Mouse (Mus musculus) CH12.LX (cell line): Measurements from ENCODE around the gene Glyctk. TPM values are rescaled to one million over a fixed set of nuclear protein-coding genes. Genes with fewer than 3 reads are reported as not detected.

Source experiments
- DNase-seq: peaks from one replicate; pipeline ENCODE4 v3.0.0-alpha.2; 2013; ENCODE audit errors: extremely low read depth
- H3K27ac ChIP-seq: 2 replicates; pipeline ENCODE4 v1.5.1; 2012; ENCODE audit warnings: low read depth, mild to moderate bottlenecking, control low read depth, moderate library complexity; ENCODE audit not compliant: insufficient read depth
- H3K27me3 ChIP-seq: replicated peaks from 2 replicates; pipeline ENCODE3; 2012; ENCODE audit warnings: inconsistent platforms
- H3K36me3 ChIP-seq, 2 experiments: replicated peaks in 1 of 2; 2 replicates each; pipeline versions ENCODE3 to v1.6.1; 2012; ENCODE audit warnings: inconsistent platforms in 1 of 2, low read length in 1 of 2, mild to moderate bottlenecking in 1 of 2, mixed read lengths in 1 of 2, moderate library complexity in 1 of 2; ENCODE audit not compliant: control insufficient read depth in 1 of 2, insufficient read depth in 1 of 2
- H3K4me1 ChIP-seq, 2 experiments: 2 replicates each; pipeline ENCODE4 v1.6.1; 2012; ENCODE audit warnings: inconsistent platforms in 1 of 2, moderate library complexity in 1 of 2; ENCODE audit not compliant: insufficient read depth in 2 of 2, control insufficient read depth in 1 of 2
- H3K4me2 ChIP-seq: 2 replicates; pipeline ENCODE4 v1.6.1; 2012; ENCODE audit warnings: low read depth, mild to moderate bottlenecking, control low read depth; ENCODE audit not compliant: poor library complexity, insufficient read depth, severe bottlenecking
- H3K4me3 ChIP-seq, 3 experiments: fragments of 150-350 bp in 1 of 3; sonication (generic) in 1 of 3; replicated peaks in 1 of 3; 2 replicates each; pipeline versions ENCODE3 to v1.5.1; 2011 to 2012; ENCODE audit warnings: low read depth in 2 of 3, low read length in 2 of 3, mild to moderate bottlenecking in 2 of 3, moderate library complexity in 2 of 3, control low read depth in 1 of 3, improper control_type of control experiment in 1 of 3, inconsistent platforms in 1 of 3, mixed read lengths in 1 of 3; ENCODE audit not compliant: poor library complexity in 1 of 3
- H3K79me2 ChIP-seq: replicated peaks from 2 replicates; pipeline ENCODE4 v1.6.1; 2012; ENCODE audit warnings: mild to moderate bottlenecking, moderate library complexity; ENCODE audit not compliant: control insufficient read depth, poor library complexity, insufficient read depth, severe bottlenecking; ENCODE audit errors: extremely low read depth
- H3K9ac ChIP-seq: 2 replicates; pipeline ENCODE4 v1.6.1; 2012; ENCODE audit warnings: low read depth, mild to moderate bottlenecking, control low read depth, moderate library complexity; ENCODE audit not compliant: insufficient read depth
- H3K9me3 ChIP-seq: replicated peaks from 2 replicates; pipeline ENCODE3; 2012; ENCODE audit warnings: low read length, inconsistent platforms, mixed read lengths
- CHD2 ChIP-seq: IDR thresholded peaks from 2 replicates; pipeline ENCODE4 v1.6.1; 2011; ENCODE audit warnings: low read length, improper control_type of control experiment
- CTCF ChIP-seq, 2 experiments: IDR thresholded peaks in 1 of 2; conservative IDR thresholded peaks in 1 of 2; 2 replicates each; pipeline ENCODE4 v1.5.1; 2011 to 2012; ENCODE audit warnings: low read depth in 2 of 2, low read length in 2 of 2, improper control_type of control experiment in 1 of 2, inconsistent platforms in 1 of 2, mild to moderate bottlenecking in 1 of 2, moderate library complexity in 1 of 2
- EP300 ChIP-seq: IDR thresholded peaks from 2 replicates; pipeline ENCODE4 v1.6.1; 2011; ENCODE audit warnings: low read length, improper control_type of control experiment
- ETS1 ChIP-seq: conservative IDR thresholded peaks from 2 replicates; pipeline ENCODE4 v1.6.1; 2012; ENCODE audit warnings: low read depth, mild to moderate bottlenecking, inconsistent platforms, low read length, improper control_type of control experiment, moderate library complexity
- HCFC1 ChIP-seq: IDR thresholded peaks from 2 replicates; pipeline ENCODE4 v1.6.1; 2012; ENCODE audit warnings: low read depth, mild to moderate bottlenecking, inconsistent platforms, low read length, improper control_type of control experiment
- IRF4 ChIP-seq: IDR thresholded peaks from 2 replicates; pipeline ENCODE4 v1.6.1; 2014; ENCODE audit warnings: low read depth, mild to moderate bottlenecking, inconsistent platforms, low read length, improper control_type of control experiment
- JUN ChIP-seq: IDR thresholded peaks from 2 replicates; pipeline ENCODE4 v1.6.1; 2011; ENCODE audit warnings: low read depth, mild to moderate bottlenecking, low read length, improper control_type of control experiment, moderate library complexity; ENCODE audit not compliant: insufficient read depth
- KAT2A ChIP-seq: IDR thresholded peaks from 2 replicates; pipeline ENCODE4 v1.6.1; 2012; ENCODE audit warnings: low read length, improper control_type of control experiment, inconsistent platforms; ENCODE audit not compliant: insufficient replicate concordance
- MAZ ChIP-seq: IDR thresholded peaks from 2 replicates; pipeline ENCODE4 v1.6.1; 2012; ENCODE audit warnings: low read depth, mild to moderate bottlenecking, inconsistent platforms, low read length, improper control_type of control experiment, moderate library complexity
- MEF2A ChIP-seq: IDR thresholded peaks from 2 replicates; pipeline ENCODE4 v1.6.1; 2014; ENCODE audit warnings: low read depth, mild to moderate bottlenecking, inconsistent platforms, low read length, improper control_type of control experiment, borderline replicate concordance
- MXI1 ChIP-seq: IDR thresholded peaks from 2 replicates; pipeline ENCODE4 v1.6.1; 2011; ENCODE audit warnings: mild to moderate bottlenecking, low read depth, low read length, improper control_type of control experiment
- NELFE ChIP-seq: IDR thresholded peaks from 2 replicates; pipeline ENCODE4 v1.6.1; 2011; ENCODE audit warnings: low read depth, low read length, improper control_type of control experiment
- NRF1 ChIP-seq: IDR thresholded peaks from 2 replicates; pipeline ENCODE4 v1.6.1; 2014; ENCODE audit warnings: low read depth, mild to moderate bottlenecking, inconsistent platforms, low read length, improper control_type of control experiment, moderate library complexity
- PAX5 ChIP-seq: IDR thresholded peaks from 2 replicates; pipeline ENCODE4 v1.6.1; 2012; ENCODE audit warnings: low read length, inconsistent platforms, mixed read lengths
- POLR2A ChIP-seq: IDR thresholded peaks from 2 replicates; pipeline ENCODE4 v1.6.1; 2011; ENCODE audit warnings: low read depth, mild to moderate bottlenecking, improper control_type of control experiment, low read length
- POLR2AphosphoS2 ChIP-seq: IDR thresholded peaks from 2 replicates; pipeline ENCODE4 v1.6.1; 2011; ENCODE audit warnings: low read depth, low read length, improper control_type of control experiment
- RAD21 ChIP-seq: IDR thresholded peaks from 2 replicates; pipeline ENCODE4 v1.6.1; 2011; ENCODE audit warnings: low read depth, mild to moderate bottlenecking, low read length, improper control_type of control experiment, moderate library complexity
- RCOR1 ChIP-seq: conservative IDR thresholded peaks from 2 replicates; pipeline ENCODE4 v1.6.1; 2012; ENCODE audit warnings: low read depth, mild to moderate bottlenecking, inconsistent platforms, low read length, improper control_type of control experiment
- TBP ChIP-seq: conservative IDR thresholded peaks from 2 replicates; pipeline ENCODE4 v1.6.1; 2011; ENCODE audit warnings: low read depth, low read length, improper control_type of control experiment
- TCF12 ChIP-seq: IDR thresholded peaks from 2 replicates; pipeline ENCODE4 v1.6.1; 2014; ENCODE audit warnings: low read depth, mild to moderate bottlenecking, inconsistent platforms, low read length, improper control_type of control experiment
- UBTF ChIP-seq: IDR thresholded peaks from 2 replicates; pipeline ENCODE4 v1.6.1; 2012; ENCODE audit warnings: low read depth, mild to moderate bottlenecking, inconsistent platforms, low read length, improper control_type of control experiment, moderate library complexity
- USF1 ChIP-seq: IDR thresholded peaks from 2 replicates; pipeline ENCODE4 v1.6.1; 2014; ENCODE audit warnings: low read depth, mild to moderate bottlenecking, inconsistent platforms, low read length, improper control_type of control experiment
- ZKSCAN1 ChIP-seq: IDR thresholded peaks from 2 replicates; pipeline ENCODE4 v1.6.1; 2012; ENCODE audit warnings: low read depth, inconsistent platforms, low read length, improper control_type of control experiment, borderline replicate concordance
- ZMIZ1 ChIP-seq: IDR thresholded peaks from 2 replicates; pipeline ENCODE4 v1.6.1; 2012; ENCODE audit warnings: low read depth, mild to moderate bottlenecking, inconsistent platforms, low read length, improper control_type of control experiment
- dilution Hi-C: fragments of 300-500 bp; cut with MboI; formaldehyde crosslinking; loops from 2 replicates; pipeline ENCODE4 v1.14.3; 2020; ENCODE audit warnings: low sequenced_read_pairs; ENCODE audit not compliant: extremely low pct_unique_long_range_greater_than_20kb, extremely low pct_ligation_motif_present
- in situ Hi-C: fragments of 300-500 bp; cut with MboI; formaldehyde crosslinking; loops from 3 replicates; pipeline ENCODE4 v1.14.3; 2019; ENCODE audit warnings: low sequenced_read_pairs, low pct_ligation_motif_present, low pct_unique_long_range_greater_than_20kb, mixed read lengths
- polyA plus RNA-seq: library from polyadenylated mRNA; unstranded; fragments of >175 nt; gene quantifications from 2 replicates; pipeline ENCODE4 v1.2.1, GENCODE M21; 2012; ENCODE audit warnings: low read depth; ENCODE audit not compliant: insufficient read length
- total RNA-seq, 2 experiments: library from RNA; depleted of rRNA; stranded (reverse); fragments of 300-350 nt in 1 of 2; fragments of >200 nt in 1 of 2; gene quantifications; 2 replicates each; pipeline ENCODE4 v1.2.3; 2012 to 2014

Gene Glyctk
- total and polyA plus RNA-seq, 3 experiments: 2.8 to 3.0 (median 3.0) TPM

- no peak for DNase-seq
- H3K79me2 ChIP-seq: peaks cover 13% of the 10 kb centered on the region
- in situ Hi-C loops: no loop called here
- dilution Hi-C loops: no loop called here
- no peak overlapping the region for H3K27ac ChIP-seq
- TF ChIP-seq JUN (no peak), IRF4 (no peak), MEF2A (no peak), HCFC1 (no peak), NRF1 (no peak), UBTF (no peak), ZMIZ1 (no peak), CHD2 (no peak)
- TF ChIP-seq, all 38 proteins: peak for 0
- H3K4me2 ChIP-seq: no peak overlapping the region
- no peak overlapping the region for H3K4me3 ChIP-seq
- no peak overlapping the region for H3K9ac ChIP-seq
- no peaks in the 10 kb centered on the region for H3K27me3 ChIP-seq
- H3K36me3 ChIP-seq: peaks cover 45 to 58% of the 10 kb centered on the region in 2 experiments
- H3K9me3 ChIP-seq: no peaks in the 10 kb centered on the region
- H3K4me1 ChIP-seq: peaks cover 25 to 76% of the 10 kb centered on the region in 2 experiments
Measured at GRCm38 (mm10) chr9:106195693-106196092, 37.8 kb upstream of the Glyctk start.

- H3K4me1 ChIP-seq: peaks cover 20 to 64% of the 10 kb centered on the region in 2 experiments
- H3K36me3 ChIP-seq: peaks cover 60 to 73% of the 10 kb centered on the region in 2 experiments
- no peak for DNase-seq
- H3K9me3 ChIP-seq: no peaks in the 10 kb centered on the region
- dilution Hi-C loops: no loop called here
- no peak overlapping the region for H3K9ac ChIP-seq
- peak; percentile 55 for TF ChIP-seq ZKSCAN1
- no peak for TF ChIP-seq TCF12
- TF ChIP-seq, all 38 proteins: peak for 1
- in situ Hi-C loops: no loop called here
- H3K4me2 ChIP-seq: no peak overlapping the region
- no peak overlapping the region for H3K4me3 ChIP-seq
- H3K27me3 ChIP-seq: no peaks in the 10 kb centered on the region
- peak overlapping the region; percentile 21 for H3K27ac ChIP-seq
- H3K79me2 ChIP-seq: peaks cover 13% of the 10 kb centered on the region
Measured at GRCm38 (mm10) chr9:106193930-106194807, 36.2 kb upstream of the Glyctk start.

GRCm38 (mm10) chr9:106192998-106193397 lies 35.1 kb upstream of the Glyctk start:
- H3K9ac ChIP-seq: no peak overlapping the region
- peaks cover 70 to 85% of the 10 kb centered on the region in 2 experiments for H3K36me3 ChIP-seq
- H3K9me3 ChIP-seq: no peaks in the 10 kb centered on the region
- H3K4me3 ChIP-seq: no peak overlapping the region
- peak; percentile 80 for DNase-seq
- H3K27me3 ChIP-seq: no peaks in the 10 kb centered on the region
- in situ Hi-C loops (no loop called here), dilution Hi-C loops (no loop called here)
- peaks cover 18 to 59% of the 10 kb centered on the region in 2 experiments for H3K4me1 ChIP-seq
- peaks cover 5% of the 10 kb centered on the region; the same call in 1 of the 2 replicates for H3K79me2 ChIP-seq
- H3K4me2 ChIP-seq: no peak overlapping the region
- peak overlapping the region; percentile 69 for H3K27ac ChIP-seq
- TF ChIP-seq RAD21 (no peak; the same call in 1 of the 2 replicates), POLR2A (0 out of 2 replicates have a peak, but pooled peaks have one; percentile 12), ETS1 (peak; percentile 23; the same call in 1 of the 2 replicates), USF1 (no peak), KAT2A (no peak), ZMIZ1 (no peak), EP300 (peak; percentile 79), RCOR1 (no peak), TBP (peak; percentile 52; the same call in 1 of the 2 replicates), NELFE (no peak), PAX5 (no peak), IRF4 (peak; percentile 34; the same call in 1 of the 2 replicates), MAZ (no peak), POLR2AphosphoS2 (no peak), CTCF (conservative IDR thresholded peaks at IDR 0.05 in 1 of 2, IDR thresholded peaks at IDR 0.05 in 1 of 2; ENCODE audit: low read depth in 2 of 2, low read length in 2 of 2) (no peak), NRF1 (no peak), MXI1 (no peak; the same call in 1 of the 2 replicates), ZKSCAN1 (no peak)
